Mouse (Mus musculus): ENCODE results near the gene Man2b2. TPM values are rescaled to one million over a fixed set of nuclear protein-coding genes. Genes with fewer than 3 reads are reported as not detected.
"Not testable (repeated sequence)": the region's sequence is repeated elsewhere in the genome, so short reads cannot be mapped to it uniquely, and the experiment has no call there.

The Man2b2 gene
- polyA plus RNA-seq, 1 experiment from 2014 or later, result 15.5 TPM

DNA sequence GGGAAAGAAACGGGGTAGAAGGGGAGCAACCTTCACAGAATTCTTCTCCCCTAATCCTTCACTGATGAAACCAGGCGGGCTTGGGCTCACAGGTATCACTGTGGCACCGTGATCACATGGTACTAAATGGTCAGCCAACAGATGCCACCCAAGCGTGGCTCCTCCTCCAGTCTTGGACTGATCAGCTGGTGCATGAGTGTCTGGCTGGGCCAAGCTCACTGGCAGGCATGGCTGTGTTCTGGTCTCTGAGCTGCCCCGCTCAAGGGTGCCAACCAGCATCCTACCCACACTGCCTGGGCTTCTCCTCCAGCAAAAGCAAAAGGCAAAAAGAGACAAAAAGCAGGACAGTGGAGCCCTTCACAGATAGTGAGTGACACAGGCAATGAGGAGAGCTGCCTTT, 10.7 kb downstream of the Man2b2 start:
- H3K4me2 ChIP-seq (ENCODE audit: low read length), result no peak overlapping the region
- 91% methylated on average over 5 of the region's 5 CpGs for WGBS
- no peaks in the 10 kb centered on the region for H3K4me1 ChIP-seq (replicated peaks; ENCODE audit: control insufficient read depth, insufficient read depth, low read length)
- no peak overlapping the region for H3K9ac ChIP-seq (ENCODE audit: low read length)
- H3K9me3 ChIP-seq (ENCODE audit: control insufficient read depth, low read length), result no peaks in the 10 kb centered on the region
- DNase-seq (ENCODE audit: low spot score) (no peak), ATAC-seq (replicated peaks; ENCODE audit: low FRiP score, low TSS enrichment, low read depth) (no peak)
- no peaks in the 10 kb centered on the region for H3K36me3 ChIP-seq (ENCODE audit: control insufficient read depth, insufficient read depth, low read length)
- H3K4me3 ChIP-seq (ENCODE audit: low read depth, low read length), result no peak overlapping the region
- no peak overlapping the region for H3K27ac ChIP-seq (ENCODE audit: low read depth)
- no peaks in the 10 kb centered on the region for H3K27me3 ChIP-seq (replicated peaks; ENCODE audit: control insufficient read depth, insufficient read depth, low read length)

GRCm38 (mm10) chr5:36817738-36818137, 12.7 kb downstream of the Man2b2 start:
- DNase-seq (ENCODE audit: low spot score), result no peak
- Histone ChIP-seq H3K4me1 (replicated peaks; ENCODE audit: control insufficient read depth, insufficient read depth, low read length) (no peaks in the 10 kb centered on the region), H3K9me3 (ENCODE audit: control insufficient read depth, low read length) (no peaks in the 10 kb centered on the region), H3K4me2 (ENCODE audit: low read length) (no peak overlapping the region), H3K4me3 (ENCODE audit: low read depth, low read length) (no peak overlapping the region), H3K36me3 (ENCODE audit: control insufficient read depth, insufficient read depth, low read length) (no peaks in the 10 kb centered on the region), H3K27ac (ENCODE audit: low read depth) (no peak overlapping the region), H3K27me3 (replicated peaks; ENCODE audit: control insufficient read depth, insufficient read depth, low read length) (no peaks in the 10 kb centered on the region), H3K9ac (ENCODE audit: low read length) (no peak overlapping the region)
- WGBS, result 64% methylated on average over 3 of the region's 3 CpGs
- no peak for ATAC-seq (replicated peaks; ENCODE audit: low FRiP score, low TSS enrichment, low read depth)

GRCm38 (mm10) chr5:36814554-36814953, 15.9 kb downstream of the Man2b2 start:
- Histone ChIP-seq H3K9ac (ENCODE audit: low read length) (no peak overlapping the region), H3K4me1 (replicated peaks; ENCODE audit: control insufficient read depth, insufficient read depth, low read length) (no peaks in the 10 kb centered on the region), H3K27ac (ENCODE audit: low read depth) (no peak overlapping the region), H3K4me3 (ENCODE audit: low read depth, low read length) (no peak overlapping the region), H3K9me3 (ENCODE audit: control insufficient read depth, low read length) (no peaks in the 10 kb centered on the region), H3K36me3 (ENCODE audit: control insufficient read depth, insufficient read depth, low read length) (no peaks in the 10 kb centered on the region), H3K27me3 (replicated peaks; ENCODE audit: control insufficient read depth, insufficient read depth, low read length) (no peaks in the 10 kb centered on the region), H3K4me2 (ENCODE audit: low read length) (no peak overlapping the region)
- no peak for ATAC-seq (replicated peaks; ENCODE audit: low FRiP score, low TSS enrichment, low read depth)
- WGBS, result 82% methylated on average over 6 of the region's 6 CpGs
- DNase-seq (ENCODE audit: low spot score), result no peak

GRCm38 (mm10) chr5:36811413-36811812, 19.0 kb downstream of the Man2b2 start:
- no peak for ATAC-seq (replicated peaks; ENCODE audit: low FRiP score, low TSS enrichment, low read depth)

DNA sequence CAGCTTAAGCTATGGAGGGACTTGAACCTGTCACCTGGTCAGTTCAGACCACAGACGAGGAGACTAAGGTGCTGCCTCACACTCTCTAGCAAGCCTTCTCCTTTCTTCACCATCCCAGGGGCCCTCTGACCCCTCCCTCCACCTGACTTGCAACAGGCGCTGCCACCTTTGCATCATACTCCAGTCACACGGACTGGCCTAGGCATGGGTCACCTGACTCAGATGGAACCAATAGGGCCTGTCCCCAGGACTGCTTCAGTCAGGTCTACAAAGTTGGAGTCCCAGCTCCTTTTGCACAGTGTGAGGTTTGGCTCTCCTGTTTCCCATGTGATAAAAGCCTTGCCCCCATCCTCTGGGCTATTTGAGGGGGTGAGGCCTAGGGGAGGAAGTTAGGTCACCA, 19.8 kb downstream of the Man2b2 start:
- ATAC-seq (replicated peaks; ENCODE audit: low FRiP score, low TSS enrichment, low read depth) (0 out of 2 replicates have a peak, but pooled peaks have one; percentile 45), DNase-seq (ENCODE audit: low spot score) (no peak)
- Histone ChIP-seq H3K4me1 (replicated peaks; ENCODE audit: control insufficient read depth, insufficient read depth, low read length) (no peaks in the 10 kb centered on the region), H3K4me3 (ENCODE audit: low read depth, low read length) (no peak overlapping the region), H3K4me2 (ENCODE audit: low read length) (no peak overlapping the region), H3K27me3 (replicated peaks; ENCODE audit: control insufficient read depth, insufficient read depth, low read length) (no peaks in the 10 kb centered on the region), H3K9me3 (ENCODE audit: control insufficient read depth, low read length) (no peaks in the 10 kb centered on the region), H3K27ac (ENCODE audit: low read depth) (no peak overlapping the region), H3K36me3 (ENCODE audit: control insufficient read depth, insufficient read depth, low read length) (no peaks in the 10 kb centered on the region), H3K9ac (ENCODE audit: low read length) (no peak overlapping the region)
- 79% methylated on average over 3 of the region's 3 CpGs for WGBS

More at GRCm38 (mm10) chr5:36811413-36811812, 19.0 kb downstream of the Man2b2 start:
- WGBS, result 29% methylated on average over 3 of the region's 3 CpGs
- H3K9ac ChIP-seq (ENCODE audit: low read length), result no peak overlapping the region
- no peak overlapping the region for H3K4me3 ChIP-seq (ENCODE audit: low read depth, low read length)
- H3K36me3 ChIP-seq (ENCODE audit: control insufficient read depth, insufficient read depth, low read length), result no peaks in the 10 kb centered on the region
- no peaks in the 10 kb centered on the region for H3K27me3 ChIP-seq (replicated peaks; ENCODE audit: control insufficient read depth, insufficient read depth, low read length)
- no peaks in the 10 kb centered on the region for H3K4me1 ChIP-seq (replicated peaks; ENCODE audit: control insufficient read depth, insufficient read depth, low read length)
- no peak overlapping the region for H3K4me2 ChIP-seq (ENCODE audit: low read length)
- peak; percentile 85 for DNase-seq (ENCODE audit: low spot score)
- no peaks in the 10 kb centered on the region for H3K9me3 ChIP-seq (ENCODE audit: control insufficient read depth, low read length)
- H3K27ac ChIP-seq (ENCODE audit: low read depth), result no peak overlapping the region

DNA sequence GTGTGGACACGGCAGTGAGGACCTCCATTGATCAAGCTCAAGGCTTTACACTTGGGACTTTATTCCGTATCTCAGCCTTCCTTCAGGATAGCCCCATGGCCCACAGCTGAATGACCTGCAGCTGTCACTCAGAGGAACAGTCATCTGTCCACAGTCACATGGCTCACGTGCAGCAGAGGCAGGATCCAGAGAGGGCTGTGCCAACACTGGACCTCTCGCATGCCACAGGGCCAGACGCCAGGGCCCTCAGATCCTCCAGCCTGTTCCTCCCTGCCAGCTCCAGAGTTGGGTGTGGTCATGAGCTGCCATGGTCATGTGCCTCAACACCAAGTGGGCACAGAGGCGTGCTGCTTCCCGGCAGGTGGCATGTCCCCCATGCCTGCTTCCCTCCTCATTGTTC, 21.3 kb downstream of the Man2b2 start:
- H3K9me3 ChIP-seq (ENCODE audit: control insufficient read depth, low read length), result no peaks in the 10 kb centered on the region
- no peak overlapping the region for H3K9ac ChIP-seq (ENCODE audit: low read length)
- H3K4me2 ChIP-seq (ENCODE audit: low read length), result no peak overlapping the region
- no peaks in the 10 kb centered on the region for H3K4me1 ChIP-seq (replicated peaks; ENCODE audit: control insufficient read depth, insufficient read depth, low read length)
- no peak for DNase-seq (ENCODE audit: low spot score)
- no peak overlapping the region for H3K4me3 ChIP-seq (ENCODE audit: low read depth, low read length)
- 93% methylated on average over 7 of the region's 7 CpGs for WGBS
- no peak for ATAC-seq (replicated peaks; ENCODE audit: low FRiP score, low TSS enrichment, low read depth)
- no peak overlapping the region for H3K27ac ChIP-seq (ENCODE audit: low read depth)
- no peaks in the 10 kb centered on the region for H3K27me3 ChIP-seq (replicated peaks; ENCODE audit: control insufficient read depth, insufficient read depth, low read length)
- no peaks in the 10 kb centered on the region for H3K36me3 ChIP-seq (ENCODE audit: control insufficient read depth, insufficient read depth, low read length)

- no peaks in the 10 kb centered on the region for H3K4me1 ChIP-seq (replicated peaks; ENCODE audit: control insufficient read depth, insufficient read depth, low read length)
- DNase-seq (ENCODE audit: low spot score) (no peak), ATAC-seq (replicated peaks; ENCODE audit: low FRiP score, low TSS enrichment, low read depth) (no peak)
- WGBS, result 27% methylated on average over 5 of the region's 5 CpGs
- H3K4me2 ChIP-seq (ENCODE audit: low read length), result no peak overlapping the region
- H3K27ac ChIP-seq (ENCODE audit: low read depth), result no peak overlapping the region
- H3K36me3 ChIP-seq (ENCODE audit: control insufficient read depth, insufficient read depth, low read length), result no peaks in the 10 kb centered on the region
- H3K9ac ChIP-seq (ENCODE audit: low read length), result no peak overlapping the region
- H3K4me3 ChIP-seq (ENCODE audit: low read depth, low read length), result no peak overlapping the region
- no peaks in the 10 kb centered on the region for H3K9me3 ChIP-seq (ENCODE audit: control insufficient read depth, low read length)
- H3K27me3 ChIP-seq (replicated peaks; ENCODE audit: control insufficient read depth, insufficient read depth, low read length), result no peaks in the 10 kb centered on the region
These were observed 23.3 kb downstream of the Man2b2 start for GRCm38 (mm10) chr5:36807106-36807505.

- DNase-seq (ENCODE audit: low spot score), result no peak
- peak overlapping the region; percentile 91; the same call in 1 of the 2 replicates for H3K27ac ChIP-seq (ENCODE audit: low read depth)
- 53% methylated on average over 8 of the region's 8 CpGs for WGBS
- no peak for ATAC-seq (replicated peaks; ENCODE audit: low FRiP score, low TSS enrichment, low read depth)
- no peaks in the 10 kb centered on the region for H3K27me3 ChIP-seq (replicated peaks; ENCODE audit: control insufficient read depth, insufficient read depth, low read length)
- H3K4me1 ChIP-seq (replicated peaks; ENCODE audit: control insufficient read depth, insufficient read depth, low read length), result 0 out of 2 replicates have a peak, but pooled peaks cover 6% of the 10 kb centered on the region
- no peak overlapping the region for H3K9ac ChIP-seq (ENCODE audit: low read length)
- peaks cover 16% of the 10 kb centered on the region; the same call in 1 of the 2 replicates for H3K36me3 ChIP-seq (ENCODE audit: control insufficient read depth, insufficient read depth, low read length)
- peak overlapping the region; percentile 49; the same call in 1 of the 2 replicates for H3K4me3 ChIP-seq (ENCODE audit: low read depth, low read length)
- H3K9me3 ChIP-seq (ENCODE audit: control insufficient read depth, low read length), result no peaks in the 10 kb centered on the region
- peak overlapping the region; percentile 76 for H3K4me2 ChIP-seq (ENCODE audit: low read length)
These were observed 33.2 kb downstream of the Man2b2 start for GRCm38 (mm10) chr5:36797291-36797690.

DNA sequence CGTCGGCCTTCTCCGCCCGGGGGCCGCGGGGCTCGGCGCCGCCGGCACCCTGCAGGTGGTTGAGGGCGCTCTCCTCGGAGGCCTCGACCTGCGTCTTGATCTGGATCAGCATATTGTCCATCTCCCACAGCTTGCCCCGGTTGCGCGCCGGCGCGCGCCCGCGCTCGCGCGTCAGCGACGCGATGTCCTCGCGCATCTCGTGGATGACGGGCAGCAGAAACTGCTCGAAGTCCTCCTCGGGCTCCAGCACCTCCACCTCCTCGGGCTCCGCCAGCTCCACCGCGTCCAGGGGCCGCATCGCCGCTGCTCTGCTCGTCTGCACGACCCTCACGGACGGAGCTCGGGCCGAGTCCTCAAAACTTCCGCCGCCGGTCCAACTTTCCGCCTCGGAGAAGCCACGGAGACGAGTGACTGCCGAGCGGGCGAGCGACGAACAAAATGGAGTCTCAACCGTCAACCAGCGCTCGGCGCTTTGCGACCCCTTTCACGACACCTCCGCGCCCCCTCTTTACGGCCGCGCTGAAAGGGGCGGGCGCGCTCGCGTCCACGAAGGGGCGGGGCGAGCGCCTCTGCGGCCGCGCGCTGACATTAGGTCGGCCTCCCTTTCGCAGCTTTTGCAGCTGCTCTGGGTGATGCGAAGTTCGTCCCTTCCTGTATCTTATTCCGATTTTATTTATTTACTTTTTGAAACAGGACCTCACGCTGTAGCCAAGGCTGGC, 34.0 kb downstream of the Man2b2 start, which contains the start of gene Mrfap1:
Mrfap1 (minus strand) TSS at position 477 of the 719 bp plus-strand sequence.
- Histone ChIP-seq H3K36me3 (ENCODE audit: control insufficient read depth, insufficient read depth, low read length) (peaks cover 16% of the 10 kb centered on the region; the same call in 1 of the 2 replicates), H3K9ac (ENCODE audit: low read length) (peak within 1 kb of the TSS; percentile 72), H3K27ac (ENCODE audit: low read depth) (peak within 1 kb of the TSS; percentile 91), H3K4me2 (ENCODE audit: low read length) (peak within 1 kb of the TSS; percentile 76), H3K4me3 (ENCODE audit: low read depth, low read length) (peak within 1 kb of the TSS; percentile 49)
- H3K9me3 ChIP-seq (ENCODE audit: control insufficient read depth, low read length); H3K27me3 ChIP-seq (replicated peaks; ENCODE audit: control insufficient read depth, insufficient read depth, low read length); H3K4me1 ChIP-seq (replicated peaks; ENCODE audit: control insufficient read depth, insufficient read depth, low read length): not testable (repeated sequence)
- under 1% methylated on average over 90 of the region's 90 CpGs for WGBS
- ATAC-seq (replicated peaks; ENCODE audit: low FRiP score, low TSS enrichment, low read depth), result peak; percentile 81
- peak; percentile 94 for DNase-seq (ENCODE audit: low spot score)

Data from intestine, embryonic 14.5 days (tissue).